Mouse (Mus musculus): ENCODE measurements around the gene Gm6169. TPM values are rescaled to one million over a fixed set of nuclear protein-coding genes. Genes with fewer than 3 reads are reported as not detected.
"Not testable (repeated sequence)": the region's sequence is repeated elsewhere in the genome, so short reads cannot be mapped to it uniquely, and the experiment has no call there.

The Gm6169 gene
- total RNA-seq (2015; ENCODE audit: low replicate concordance) (4.6 and 9.0 TPM in 2 replicates), total RNA-seq (2017; ENCODE audit: low replicate concordance) (0.98 and 2.9 TPM in 2 replicates)

DNA sequence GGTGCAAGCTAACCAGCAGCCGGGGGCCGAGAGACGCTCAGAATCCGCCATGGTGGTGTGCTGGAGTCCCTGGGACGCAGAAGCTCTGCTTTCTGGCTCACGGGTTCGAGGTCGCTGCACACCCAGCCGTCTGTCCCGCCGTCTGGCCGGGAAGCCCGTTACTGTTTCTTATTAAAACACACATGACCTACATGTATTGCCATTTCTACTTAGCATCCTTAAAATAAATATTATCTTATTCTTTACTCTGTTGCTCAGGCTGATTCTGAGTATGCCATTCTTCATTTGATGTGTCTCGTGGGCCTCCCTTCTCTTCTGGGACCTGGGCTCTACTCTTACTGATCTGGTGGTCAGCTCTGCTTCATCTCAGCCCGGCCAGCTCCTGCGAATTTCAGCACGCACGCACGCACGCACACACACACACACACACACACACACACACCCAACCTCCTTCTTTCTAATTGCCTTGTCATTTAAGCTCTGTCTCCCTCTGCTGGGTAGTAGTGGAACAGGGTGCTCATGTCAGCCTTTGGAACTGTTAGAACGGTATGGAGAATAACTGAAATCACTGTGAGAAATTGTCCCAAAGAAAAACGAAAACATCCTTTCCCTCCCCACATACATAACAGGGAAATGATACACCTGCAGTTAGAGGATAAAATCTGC lies at the start of gene Gm6169:
Gene Gm6169 (minus strand): TSS at position 51 of the 666 bp plus-strand sequence.
- ATAC-seq (replicated peaks; ENCODE audit: low FRiP score, poor library complexity, severe bottlenecking), result peak; percentile 62; the same call in 1 of the 2 replicates

DNA sequence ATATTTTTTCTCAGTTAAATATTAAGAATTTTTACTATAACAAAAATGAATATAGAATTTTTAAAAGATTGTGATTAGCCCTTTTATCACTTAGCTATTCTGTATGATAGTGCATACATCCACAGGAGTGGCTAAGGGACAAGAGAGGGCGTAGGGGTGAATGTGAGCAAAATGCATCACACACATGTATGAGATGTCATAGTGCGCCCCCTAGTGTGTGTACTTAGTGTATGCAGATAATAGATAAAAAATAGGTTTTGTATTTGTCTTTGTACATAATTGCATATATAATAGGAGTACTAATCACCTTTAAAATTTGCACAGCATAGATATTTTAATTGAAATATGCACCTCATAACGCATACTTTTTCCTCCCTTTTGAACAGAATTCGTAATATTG lies 46.8 kb upstream of the Gm6169 start:
- ATAC-seq (replicated peaks; ENCODE audit: low FRiP score, poor library complexity, severe bottlenecking), result peak; percentile 77

DNA sequence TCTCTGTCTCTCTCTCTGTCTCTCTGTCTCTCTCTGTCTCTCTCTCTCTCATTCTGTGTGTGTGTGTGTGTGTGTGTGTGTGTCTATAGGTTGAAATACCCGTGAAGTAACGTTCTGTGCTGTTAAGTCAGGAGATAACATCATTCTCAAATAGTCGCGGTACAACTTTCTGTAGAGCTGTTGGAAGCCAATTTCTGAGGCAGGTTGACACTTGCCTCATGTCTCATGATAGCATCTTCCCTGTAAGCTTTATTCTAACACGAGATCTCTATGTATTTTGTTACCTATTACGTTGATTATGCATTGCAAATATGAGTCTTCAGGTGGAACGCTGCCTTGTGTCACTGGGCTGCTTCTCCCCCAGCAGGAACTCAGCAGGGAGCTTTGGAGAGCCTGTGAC lies 43.3 kb upstream of the Gm6169 start:
- no peak for ATAC-seq (replicated peaks; ENCODE audit: low FRiP score, poor library complexity, severe bottlenecking)

DNA sequence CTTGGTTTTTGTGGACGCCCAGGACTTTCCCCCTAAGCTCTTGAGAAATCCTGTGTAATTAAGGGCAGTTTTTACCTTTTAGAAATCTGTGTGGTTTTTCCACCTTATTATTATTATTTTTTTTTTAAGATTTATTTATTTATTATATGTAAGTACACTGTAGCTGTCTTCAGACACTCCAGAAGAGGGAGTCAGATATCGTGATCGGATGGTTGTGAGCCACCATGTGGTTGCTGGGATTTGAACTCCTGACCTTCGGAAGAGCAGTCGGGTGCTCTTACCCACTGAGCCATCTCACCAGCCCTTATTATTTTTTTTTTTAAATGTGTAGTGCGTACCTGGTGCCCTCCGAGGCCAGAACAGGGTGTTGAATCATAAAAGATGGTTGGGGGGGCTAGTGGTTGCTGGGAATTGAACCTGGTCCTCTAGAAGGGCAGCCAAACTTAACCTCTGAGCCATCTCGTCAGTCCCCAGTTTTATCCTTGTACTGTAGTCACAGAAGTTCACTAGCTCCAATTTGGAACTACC lies 39.4 kb upstream of the Gm6169 start:
- not testable (repeated sequence) for ATAC-seq (replicated peaks; ENCODE audit: low FRiP score, poor library complexity, severe bottlenecking)

DNA sequence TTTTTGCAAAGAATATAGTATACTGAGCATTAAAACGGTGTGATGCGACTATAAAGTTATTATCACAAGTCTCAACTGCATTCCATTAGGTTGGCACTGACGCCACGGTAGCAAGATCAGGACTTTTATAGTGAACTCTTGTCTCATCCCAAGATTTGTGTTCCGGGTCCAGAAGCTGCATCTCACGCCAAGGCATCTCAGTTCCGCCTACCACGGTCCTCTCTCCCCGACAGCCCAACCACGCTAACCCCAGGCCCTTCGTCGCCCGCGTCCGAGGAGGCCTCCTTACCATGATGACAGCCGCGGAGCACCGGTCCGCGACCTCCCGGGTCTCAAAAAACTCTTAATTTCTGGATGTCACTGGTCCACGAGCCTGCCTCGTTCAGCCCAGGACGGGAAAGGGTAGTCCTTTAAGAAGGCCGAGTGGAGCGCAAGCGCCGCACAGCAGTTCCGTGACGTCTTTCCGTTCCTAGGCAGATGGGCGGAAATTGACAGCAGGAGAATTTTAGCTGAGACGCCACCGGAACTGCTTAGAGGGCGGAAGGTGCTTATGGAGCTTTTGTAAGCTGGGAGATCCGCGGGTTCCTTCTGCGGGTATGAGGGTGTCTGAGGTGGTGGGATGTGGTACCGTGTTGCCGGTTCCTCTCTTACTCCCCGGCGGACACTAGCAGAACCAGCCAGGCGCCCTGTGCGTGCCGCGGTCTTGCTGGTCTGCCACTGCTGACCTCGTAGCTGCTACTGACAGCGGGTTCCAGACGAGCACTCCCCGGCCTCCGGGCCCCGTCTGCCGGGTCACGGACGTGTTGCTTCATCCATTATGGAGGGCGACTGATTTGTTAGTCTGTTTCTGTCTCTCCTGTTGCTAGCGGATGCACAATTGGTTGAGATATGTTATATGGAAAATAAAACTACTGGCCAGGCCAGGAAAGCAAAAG lies 38.7 kb upstream of the Gm6169 start, which contains the start of the genes Gfm2 and Nsa2:
Gene Gfm2 (plus strand): TSS at position 472 of the 935 bp plus-strand sequence.
Gene Nsa2 (minus strand): TSS at position 472 of the 935 bp plus-strand sequence.
- peak; percentile 100 for ATAC-seq (replicated peaks; ENCODE audit: low FRiP score, poor library complexity, severe bottlenecking)

DNA sequence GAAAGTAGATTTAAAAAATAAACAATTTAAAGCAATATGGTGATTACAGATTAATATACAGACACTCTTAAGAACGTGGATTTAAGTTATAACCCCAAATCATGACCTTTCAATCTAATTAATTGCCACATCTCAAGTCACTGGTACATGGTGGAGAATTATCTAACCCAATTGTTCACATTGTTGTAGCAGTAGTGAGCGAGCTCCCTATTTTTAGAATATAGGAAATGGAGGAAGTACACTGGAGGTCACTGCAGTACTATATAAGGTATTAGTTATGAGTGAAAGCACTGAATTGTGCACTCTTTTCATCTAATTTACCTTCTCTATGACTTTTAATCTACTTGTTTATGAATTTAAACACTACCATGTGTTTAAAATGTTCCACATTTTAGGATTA lies 31.4 kb upstream of the Gm6169 start:
- ATAC-seq (replicated peaks; ENCODE audit: low FRiP score, poor library complexity, severe bottlenecking), result not testable (repeated sequence)

DNA sequence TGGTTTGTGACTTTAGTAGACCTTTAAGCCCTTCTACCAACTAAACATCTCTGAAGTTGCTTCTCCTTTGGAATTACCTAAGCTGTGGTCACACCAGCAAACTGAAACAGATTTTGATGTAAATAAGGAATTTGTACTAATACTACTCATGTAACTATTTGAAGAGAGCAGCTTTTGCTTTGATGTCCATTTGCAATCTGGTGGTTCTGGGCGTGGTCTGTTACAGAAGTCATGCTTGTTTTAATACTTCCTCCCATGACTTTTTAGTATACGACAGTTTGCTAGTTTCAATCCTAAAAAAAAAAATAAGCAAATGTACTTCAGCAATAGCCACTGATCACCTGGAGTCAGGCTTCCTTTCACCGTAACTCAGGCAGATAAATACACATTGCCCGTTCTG lies 30.6 kb upstream of the Gm6169 start:
- ATAC-seq (replicated peaks; ENCODE audit: low FRiP score, poor library complexity, severe bottlenecking), result not testable (repeated sequence)

DNA sequence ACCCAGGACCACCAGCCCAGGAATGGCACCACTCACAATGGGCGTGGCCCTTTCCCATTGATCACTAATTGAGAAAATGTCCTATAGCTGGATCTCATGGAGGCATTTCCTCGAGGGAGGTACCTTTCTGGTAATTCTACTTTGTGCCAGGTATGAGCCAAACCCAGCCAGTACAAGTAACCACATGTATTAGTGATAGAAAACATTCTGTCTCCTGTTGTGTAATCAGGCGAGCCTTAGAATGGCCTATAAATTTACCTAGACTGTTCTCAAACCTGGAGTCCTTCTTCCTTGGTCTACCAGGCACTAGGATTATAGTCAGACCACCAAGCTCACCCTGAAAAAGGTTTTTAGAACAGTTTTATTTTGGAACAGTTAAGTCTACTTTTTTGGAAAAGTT lies 22.3 kb upstream of the Gm6169 start:
- ATAC-seq (replicated peaks; ENCODE audit: low FRiP score, poor library complexity, severe bottlenecking), result no peak

DNA sequence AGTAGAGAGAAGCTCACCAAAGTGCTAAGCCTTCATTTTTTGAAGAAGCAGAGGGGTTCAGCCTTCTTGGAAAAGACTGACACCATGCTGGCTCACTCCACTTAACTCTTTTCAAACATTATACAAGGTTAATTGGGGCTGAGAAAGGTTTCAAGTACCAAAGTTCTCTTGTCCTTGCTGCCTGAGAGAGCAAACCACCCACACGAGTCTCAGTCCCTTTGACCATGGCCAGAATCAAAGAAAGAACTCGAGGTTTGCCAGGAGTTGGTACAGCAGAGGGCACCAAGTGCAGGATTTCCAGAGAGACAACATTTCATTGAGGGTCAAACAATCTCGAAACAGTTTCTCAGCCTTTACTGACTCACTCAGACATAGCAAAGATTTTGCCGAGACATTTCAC lies 10.0 kb upstream of the Gm6169 start:
- ATAC-seq (replicated peaks; ENCODE audit: low FRiP score, poor library complexity, severe bottlenecking), result no peak

DNA sequence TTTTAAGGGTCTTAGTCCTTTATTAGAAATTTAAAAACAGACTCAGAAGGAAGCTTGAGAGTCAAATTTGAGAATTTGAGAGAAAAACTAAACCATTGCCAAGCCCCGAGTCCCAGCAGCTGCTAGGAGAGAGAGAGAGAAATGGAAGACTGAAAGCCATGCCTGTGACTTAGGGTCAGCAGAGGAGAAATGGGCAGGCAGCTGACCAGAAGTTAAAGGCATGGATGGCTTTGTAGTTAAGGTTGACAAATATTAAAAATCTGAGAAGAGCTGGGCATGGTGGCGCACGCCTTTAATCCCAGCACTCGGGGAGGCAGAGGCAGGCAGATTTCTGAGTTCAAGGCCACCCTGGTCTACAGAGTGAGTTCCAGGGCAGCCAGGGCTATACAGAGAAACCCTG lies 8.7 kb upstream of the Gm6169 start:
- not testable (repeated sequence) for ATAC-seq (replicated peaks; ENCODE audit: low FRiP score, poor library complexity, severe bottlenecking)

DNA sequence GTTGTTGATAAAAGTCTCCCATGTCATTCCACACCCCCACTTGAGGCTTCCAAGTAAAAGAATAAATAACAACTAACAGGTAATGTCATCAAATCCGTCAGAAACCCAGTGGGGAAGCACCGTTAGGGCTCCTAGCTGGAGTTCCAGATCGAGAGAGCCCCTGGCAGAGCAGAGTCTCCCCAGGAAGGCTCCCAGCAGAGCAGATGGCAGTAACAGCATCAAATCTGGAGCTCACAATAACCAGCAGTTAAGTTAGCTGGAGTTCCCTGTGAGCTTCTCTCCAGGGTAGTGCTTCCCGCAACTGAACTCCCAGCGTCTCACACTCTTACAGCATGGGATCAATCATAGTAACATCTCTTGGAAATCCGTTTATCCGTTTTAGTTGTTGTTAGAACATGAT lies 6.0 kb upstream of the Gm6169 start:
- no peak for ATAC-seq (replicated peaks; ENCODE audit: low FRiP score, poor library complexity, severe bottlenecking)

DNA sequence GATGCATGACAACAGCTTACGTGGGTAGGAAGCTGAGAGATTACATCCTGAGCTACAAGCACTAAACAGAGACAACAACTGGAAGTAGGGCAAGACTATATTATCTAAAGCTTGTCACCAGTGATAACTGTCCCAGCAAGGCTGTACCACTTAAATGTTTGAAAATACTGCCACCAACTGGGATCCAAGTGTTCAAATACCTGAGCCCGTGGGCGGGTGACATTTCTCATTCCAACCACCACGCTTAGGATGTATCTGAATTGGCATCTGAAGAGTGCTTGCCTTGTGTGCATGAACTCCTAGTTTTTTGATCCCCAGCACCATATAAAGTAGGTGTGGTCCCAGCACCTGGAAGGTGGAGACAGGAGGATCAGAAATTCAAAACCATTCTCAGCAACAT lies 3.3 kb downstream of the Gm6169 start:
- ATAC-seq (replicated peaks; ENCODE audit: low FRiP score, poor library complexity, severe bottlenecking), result no peak

DNA sequence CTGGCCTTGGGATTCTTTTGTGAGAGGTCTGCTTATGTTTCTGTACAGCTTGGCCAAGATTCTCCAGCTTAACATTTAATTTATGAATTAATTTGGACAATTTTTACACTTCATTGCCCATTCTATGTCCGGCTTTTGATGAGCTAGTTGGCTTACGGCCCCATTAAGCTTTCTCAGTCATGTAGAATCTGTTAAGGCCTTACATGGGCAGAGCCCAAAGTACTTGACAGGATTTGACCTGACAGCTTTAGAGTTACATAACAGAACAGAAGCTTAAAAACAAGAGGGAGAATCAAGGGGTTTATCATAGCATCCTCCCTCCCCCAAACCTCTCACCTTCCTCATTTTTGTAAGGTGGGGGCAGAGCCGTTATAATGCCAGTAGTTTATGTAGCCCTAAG lies 10.9 kb downstream of the Gm6169 start:
- ATAC-seq (replicated peaks; ENCODE audit: low FRiP score, poor library complexity, severe bottlenecking), result no peak

DNA sequence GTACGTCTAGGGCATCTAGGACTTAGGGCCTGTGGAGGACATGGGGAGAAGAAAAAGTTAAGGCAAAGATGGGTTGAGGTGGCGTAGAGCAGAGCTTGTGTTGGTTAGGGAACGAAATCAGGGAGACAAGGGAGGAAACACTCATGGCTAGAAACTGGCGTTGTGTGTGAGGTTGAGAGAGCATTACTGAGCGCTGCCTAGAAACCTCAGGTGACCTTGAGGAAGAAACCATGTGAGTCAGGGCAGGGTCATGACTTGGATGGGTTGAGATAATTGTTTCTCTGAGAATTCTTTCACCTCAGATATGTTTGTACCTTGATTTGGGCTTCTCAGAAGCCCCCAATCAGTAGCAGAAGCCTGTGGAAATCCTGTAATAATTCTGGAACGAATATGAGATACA lies 11.6 kb downstream of the Gm6169 start:
- no peak for ATAC-seq (replicated peaks; ENCODE audit: low FRiP score, poor library complexity, severe bottlenecking)

DNA sequence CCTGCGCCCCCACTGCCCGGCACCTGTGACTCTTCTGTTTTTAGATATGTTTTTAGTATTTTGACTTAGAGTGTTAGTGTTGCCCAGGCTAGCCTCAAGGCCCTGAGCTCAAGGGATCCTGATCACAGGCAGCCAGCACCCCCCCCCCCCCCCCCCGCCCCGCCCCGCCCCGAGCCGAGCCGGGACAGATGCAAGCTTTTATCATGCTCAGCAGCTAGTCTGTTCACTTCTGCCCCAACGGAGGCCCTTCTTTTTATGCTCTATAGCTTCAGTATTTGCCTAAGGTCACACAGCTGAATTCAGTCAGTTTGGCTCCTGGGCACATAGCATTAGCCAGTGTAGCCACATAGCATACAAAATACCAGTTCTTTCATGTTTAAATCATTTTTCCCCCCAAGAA lies 12.7 kb downstream of the Gm6169 start:
- no peak for ATAC-seq (replicated peaks; ENCODE audit: low FRiP score, poor library complexity, severe bottlenecking)

DNA sequence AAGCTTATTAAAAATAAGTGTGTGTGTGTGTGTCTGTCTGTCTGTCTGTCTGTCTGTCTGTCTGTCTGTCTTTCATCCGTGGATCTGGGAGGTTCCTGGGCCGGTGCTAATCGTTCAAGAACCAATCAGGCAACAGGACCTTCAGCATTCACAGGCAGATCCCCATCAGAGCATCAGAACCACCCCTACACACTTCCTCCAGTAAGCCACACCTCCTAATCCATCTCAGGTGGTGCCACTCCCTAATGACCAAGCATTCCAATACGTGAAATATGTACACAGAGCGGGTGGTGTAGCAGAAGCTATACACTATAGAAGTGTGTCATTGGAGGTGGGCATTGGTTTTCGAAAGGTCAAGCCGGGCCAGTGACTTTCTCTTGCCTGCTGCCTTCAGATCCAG lies 16.6 kb downstream of the Gm6169 start:
- ATAC-seq (replicated peaks; ENCODE audit: low FRiP score, poor library complexity, severe bottlenecking), result peak; percentile 55; the same call in 1 of the 2 replicates

DNA sequence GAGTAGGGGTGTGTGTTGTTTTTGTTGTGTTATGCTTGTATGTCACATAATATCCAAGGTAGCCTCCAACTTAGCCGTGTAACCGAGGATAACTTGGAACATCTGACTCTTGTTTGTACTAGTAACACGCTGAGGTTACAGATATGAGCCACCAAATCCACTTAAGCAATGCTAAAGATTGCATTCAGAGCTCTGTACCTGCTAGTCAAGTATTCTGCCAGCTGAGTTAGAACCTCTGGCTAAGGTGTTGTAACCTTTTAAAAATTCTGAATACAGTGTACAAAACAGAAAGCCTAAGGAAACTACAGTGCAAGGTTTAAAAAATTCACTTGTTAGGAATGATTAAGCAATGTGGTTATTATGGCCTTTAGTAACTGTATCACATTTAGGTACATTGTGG lies 18.4 kb downstream of the Gm6169 start:
- ATAC-seq (replicated peaks; ENCODE audit: low FRiP score, poor library complexity, severe bottlenecking), result no peak

DNA sequence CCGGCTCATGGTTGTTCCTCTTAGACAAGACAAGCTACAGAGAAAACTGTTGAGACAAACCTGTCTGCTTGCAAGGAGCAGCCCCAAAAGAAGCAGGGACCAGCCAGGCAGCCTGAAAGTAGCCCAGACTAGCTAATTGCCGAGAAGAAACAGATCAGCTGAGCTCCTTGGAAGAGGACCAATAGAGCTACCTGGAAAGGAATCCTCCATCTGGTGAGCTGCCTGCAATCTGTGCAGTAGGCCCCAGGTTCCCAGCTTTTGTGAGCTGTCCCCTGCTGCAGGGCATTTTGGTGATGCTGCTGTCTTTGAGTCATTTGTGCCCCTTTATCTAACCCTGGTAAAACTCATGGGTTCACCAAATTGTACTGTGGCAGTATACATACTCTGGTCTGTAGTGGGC lies 18.8 kb downstream of the Gm6169 start:
- no peak for ATAC-seq (replicated peaks; ENCODE audit: low FRiP score, poor library complexity, severe bottlenecking)

DNA sequence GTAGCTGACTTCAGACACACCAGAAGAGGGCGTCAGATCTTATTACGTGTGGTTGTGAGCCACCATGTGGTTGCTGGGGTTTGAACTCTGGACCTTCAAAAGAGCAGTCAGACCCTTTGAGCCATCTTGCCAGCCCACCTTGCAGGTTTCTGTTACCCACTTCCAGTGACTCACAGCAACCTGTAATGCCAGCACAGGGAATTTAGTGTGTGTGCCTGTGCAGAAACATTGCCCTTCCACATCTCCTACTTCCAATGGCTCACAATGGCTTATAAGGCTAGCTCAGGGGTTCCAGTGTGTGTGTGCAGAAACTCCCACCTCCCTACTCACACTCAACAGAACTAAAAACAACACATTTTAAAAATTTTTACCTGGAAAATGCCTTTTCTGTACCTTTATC lies 21.5 kb downstream of the Gm6169 start:
- no peak for ATAC-seq (replicated peaks; ENCODE audit: low FRiP score, poor library complexity, severe bottlenecking)

DNA sequence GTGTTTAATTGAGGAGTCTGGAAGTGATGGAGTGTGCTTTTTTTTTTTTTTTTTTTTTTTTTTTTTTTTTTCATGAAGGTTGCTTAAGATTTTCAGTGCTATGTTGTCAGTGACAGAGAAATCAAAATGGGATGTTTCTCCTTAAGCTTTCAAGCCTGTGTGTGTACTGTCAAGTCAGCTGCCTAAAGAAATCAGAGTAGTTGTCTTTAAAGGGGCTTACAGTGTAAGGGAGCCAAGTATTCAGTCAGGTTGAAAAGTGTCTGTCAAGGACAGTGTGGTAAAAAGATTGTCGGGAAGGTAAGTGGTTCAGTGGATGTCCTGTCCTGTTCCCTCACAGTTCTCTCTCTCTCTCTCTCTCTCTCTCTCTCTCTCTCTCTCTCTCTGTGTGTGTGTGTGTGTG lies 25.5 kb downstream of the Gm6169 start:
- no peak for ATAC-seq (replicated peaks; ENCODE audit: low FRiP score, poor library complexity, severe bottlenecking)

Measured in erythroblast, adult 5-6 weeks (primary cell).